Mouse (Mus musculus): Measurements from ENCODE around the gene Tnfsf13b.

The Tnfsf13b gene

DNA sequence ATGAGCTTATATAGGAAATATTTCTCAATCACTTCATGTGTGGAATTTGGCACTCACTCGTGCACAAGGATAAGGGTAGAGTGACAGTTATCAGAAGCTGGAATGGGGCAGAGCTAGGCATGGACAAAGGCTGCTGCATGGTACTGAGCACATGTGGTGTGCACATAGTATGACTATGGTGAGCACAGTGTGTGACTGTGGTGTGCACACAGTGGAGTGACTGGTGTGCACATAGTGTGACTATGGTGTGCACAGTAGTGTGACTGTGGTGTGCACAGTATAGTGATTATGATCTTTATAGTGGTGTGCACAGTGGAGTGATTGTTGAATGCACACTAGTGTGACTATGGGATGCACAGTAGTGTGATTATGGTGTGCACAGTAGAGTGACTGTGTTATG lies 39.5 kb downstream of the Tnfsf13b start:
- no peak for DNase-seq (ENCODE audit: low spot score in 2 of 2)

DNA sequence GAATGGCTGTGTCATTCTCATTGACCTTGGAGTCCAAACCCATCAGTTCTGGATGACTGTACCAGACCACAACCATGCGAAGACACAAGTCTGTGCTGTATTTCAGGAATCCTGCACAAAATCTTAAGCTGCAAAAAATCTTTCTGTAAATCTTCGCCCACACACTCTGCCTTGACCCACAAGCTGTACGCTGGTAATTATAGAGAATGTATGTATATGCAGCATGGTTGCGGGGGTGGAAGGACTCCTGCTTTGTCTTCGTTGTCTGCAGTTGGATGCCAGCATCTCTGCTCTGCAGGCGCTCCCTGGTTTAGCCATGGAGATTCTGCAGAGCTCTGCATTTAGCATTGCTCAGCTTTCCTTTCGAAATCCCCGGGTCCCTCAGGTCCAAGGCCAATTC lies 42.9 kb downstream of the Tnfsf13b start:
- DNase-seq (ENCODE audit: low spot score in 2 of 2) = no peak

DNA sequence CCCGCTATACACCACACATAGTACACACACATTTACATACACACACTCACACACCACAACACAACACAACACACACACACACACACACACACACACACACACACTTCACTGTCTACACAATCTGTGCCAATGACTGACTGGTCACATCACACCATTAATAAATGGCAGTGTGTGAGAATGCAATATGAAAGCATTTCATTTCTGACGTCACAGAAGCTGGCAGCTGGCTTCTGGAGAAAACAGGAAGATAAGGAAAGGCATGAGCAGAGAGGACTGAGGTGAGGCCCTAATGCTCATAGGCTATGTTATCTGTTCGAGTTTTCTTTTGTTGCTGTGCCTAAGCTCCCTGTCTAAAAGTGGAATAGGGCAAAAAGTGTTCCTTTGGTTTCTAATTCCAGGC lies 45.3 kb downstream of the Tnfsf13b start:
- no peak for DNase-seq (ENCODE audit: low spot score in 2 of 2)

DNA sequence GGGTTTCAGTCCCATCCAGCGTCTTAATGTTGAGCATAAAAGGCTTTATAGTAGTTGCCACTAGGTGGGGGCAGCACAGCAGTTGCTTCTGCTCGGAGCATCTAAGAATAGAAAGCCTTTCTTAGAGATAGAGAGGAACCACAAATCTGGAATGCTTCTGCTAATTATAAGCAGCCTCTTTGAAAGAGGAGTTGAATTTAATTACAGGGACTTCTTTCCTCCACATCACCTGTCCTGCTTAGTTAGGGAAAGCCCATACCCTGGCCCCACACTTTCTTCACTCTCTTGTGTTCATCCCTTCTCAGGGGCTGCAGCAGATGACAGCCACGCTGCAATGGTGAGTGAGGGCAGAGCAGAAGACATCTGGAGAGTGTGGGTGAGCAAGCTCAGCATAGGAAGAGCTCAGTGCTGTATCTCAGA lies 47.3 kb downstream of the Tnfsf13b start:
- DNase-seq (ENCODE audit: low spot score in 2 of 2) = no peak

DNA sequence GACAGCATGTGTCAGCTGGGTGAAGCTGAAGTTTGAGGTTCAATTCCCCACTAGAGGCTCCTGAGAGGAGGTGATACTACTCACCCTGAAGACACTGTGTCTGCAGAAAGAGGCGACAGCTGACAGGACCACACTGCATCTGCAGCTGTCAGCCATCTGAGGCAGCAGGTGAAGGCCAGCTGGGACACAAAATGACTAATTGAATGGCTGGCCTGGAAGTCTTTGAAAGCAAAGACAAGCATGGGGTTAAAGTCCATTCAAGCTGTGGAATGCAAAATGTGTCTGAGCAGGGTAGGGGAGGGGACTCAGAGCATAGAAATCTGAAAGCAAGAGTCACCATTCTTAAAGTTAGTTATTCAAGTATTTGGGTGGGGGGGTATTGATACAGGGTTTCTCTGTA lies 54.7 kb downstream of the Tnfsf13b start:
- no peak for DNase-seq (ENCODE audit: low spot score in 2 of 2)

DNA sequence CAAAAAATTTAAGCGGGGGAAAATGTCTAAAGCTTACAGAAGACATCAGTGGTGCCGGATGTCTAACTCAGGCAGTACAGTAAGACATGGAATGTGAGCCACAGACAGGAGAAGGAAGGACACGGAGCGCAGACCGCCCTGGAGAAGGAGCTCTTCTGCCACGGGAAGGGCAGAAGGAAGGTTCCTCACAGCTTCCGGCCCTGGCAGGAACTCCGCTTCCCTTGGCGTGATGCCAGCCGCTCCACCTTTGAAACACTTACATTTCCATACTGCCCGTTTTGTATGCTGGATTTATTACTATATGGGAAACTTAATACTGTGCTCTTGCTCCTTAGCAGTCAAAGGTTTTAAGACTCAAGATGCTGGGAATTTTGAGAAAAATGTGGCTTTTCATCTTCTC lies 60.6 kb downstream of the Tnfsf13b start:
- DNase-seq (ENCODE audit: low spot score in 2 of 2) = no peak

DNA sequence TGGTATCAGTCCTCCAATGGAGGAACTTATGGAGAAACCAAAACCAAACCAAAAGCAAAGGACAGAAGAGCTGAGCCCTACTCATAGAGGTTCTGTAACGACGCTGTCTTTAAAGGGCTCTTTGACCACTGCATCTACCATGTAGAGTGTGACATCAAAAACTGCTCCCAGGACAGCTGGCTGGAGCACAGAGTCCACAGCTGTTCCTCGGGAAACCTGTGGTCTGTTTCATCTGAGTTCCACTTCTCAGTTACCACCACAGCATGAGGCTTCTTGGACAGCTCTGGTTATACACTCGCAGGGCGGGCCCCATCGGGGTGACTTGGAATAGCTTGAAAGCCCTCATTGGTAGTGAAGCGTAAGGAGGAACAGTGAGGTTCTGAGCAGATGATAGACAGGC lies 61.5 kb downstream of the Tnfsf13b start:
- DNase-seq (ENCODE audit: low spot score in 2 of 2) = no peak

DNA sequence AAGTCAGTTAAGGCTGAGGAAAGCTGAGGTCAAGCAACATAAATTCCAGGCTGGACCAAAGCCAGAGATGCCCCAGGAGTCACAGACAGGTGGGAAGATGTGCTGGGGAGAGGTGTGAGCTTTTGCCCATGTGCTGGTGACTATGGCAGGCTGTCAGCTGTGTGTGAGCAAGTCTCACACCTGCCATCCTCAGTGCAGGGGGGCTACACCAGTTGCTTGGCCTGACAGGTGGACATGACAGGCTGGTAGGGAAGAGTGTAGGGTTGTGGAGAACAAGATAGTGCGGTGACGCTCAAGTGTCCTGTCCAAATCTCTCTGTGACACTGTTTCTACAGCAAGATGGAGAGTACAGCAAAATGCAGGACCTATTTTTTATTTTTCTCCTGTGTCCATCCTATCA lies 66.1 kb downstream of the Tnfsf13b start:
- DNase-seq (ENCODE audit: low spot score in 2 of 2) = no peak

Data from spleen, postnatal 10 days (tissue).